Comparison of ENCODE assay signal across 20 mouse cellular contexts in the genomic region with DNA sequence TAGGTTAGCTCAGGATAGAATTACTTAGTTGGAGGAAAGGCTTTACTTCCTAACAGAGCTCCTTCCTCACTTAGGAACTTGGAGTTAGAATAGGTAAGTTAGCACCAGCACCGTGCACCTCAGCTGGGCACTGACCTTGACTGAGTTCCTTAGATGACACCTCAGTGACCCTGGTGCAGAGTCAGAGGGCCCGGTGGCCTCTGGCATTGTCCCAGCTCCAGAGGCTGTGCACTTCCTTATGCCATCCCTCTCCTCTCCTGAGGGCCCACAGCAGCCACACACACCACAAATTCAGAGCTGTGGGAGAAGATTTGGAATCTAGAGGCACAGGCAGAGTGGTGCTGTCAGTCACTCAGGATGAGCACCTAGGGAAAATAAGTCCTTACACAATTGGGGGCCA.
"Had no signal": no experiment of that assay in that cellular context is flagged by ENCODE, and none has a peak within 500 bp of the region (broad histone marks: within the 10 kb centered on the region; RNA-seq: fewer than 3 reads in every experiment).

No protein-coding gene starts in this region.

- H3K4me3 ChIP-seq: limb, embryonic 10.5 days; limb, embryonic 13.5 days; liver, embryonic 12.5 days; liver, embryonic 15.5 days; lung, embryonic 15.5 days had no signal

- H3K4me2 ChIP-seq: limb, embryonic 13.5 days; liver, embryonic 12.5 days; liver, embryonic 15.5 days; lung, embryonic 15.5 days; midbrain, embryonic 11.5 days had no signal

- H3K27ac ChIP-seq: limb, embryonic 10.5 days; limb, embryonic 13.5 days; liver, embryonic 12.5 days; liver, embryonic 15.5 days; lung, embryonic 15.5 days had no signal

- H3K9me3 ChIP-seq: limb, embryonic 10.5 days; limb, embryonic 13.5 days; liver, embryonic 12.5 days; liver, embryonic 15.5 days; lung, embryonic 15.5 days had no signal

- ATAC-seq: liver, embryonic 12.5 days had no signal

- H3K4me1 ChIP-seq: limb, embryonic 10.5 days; limb, embryonic 13.5 days; liver, embryonic 12.5 days; liver, embryonic 15.5 days; lung, embryonic 15.5 days had no signal

- H3K27me3 ChIP-seq: limb, embryonic 13.5 days; liver, embryonic 12.5 days; liver, embryonic 15.5 days; lung, embryonic 15.5 days had no signal

- H3K9ac ChIP-seq: limb, embryonic 13.5 days; liver, embryonic 12.5 days; liver, embryonic 15.5 days; lung, embryonic 15.5 days had no signal

- DNase-seq: kidney, adult 18-20 months; kidney, adult 9 months; kidney, postnatal 14 days; kidney, postnatal 4 days; layer of hippocampus, postnatal 36 days; liver; lung, adult 18-20 months; lung, postnatal 10 days; lung, postnatal 36 days; midbrain, embryonic 14.5 days; right cerebral cortex, adult 18-20 months; right cerebral cortex, postnatal 14 days; right cerebral cortex, postnatal 4 days; thymus, postnatal 36 days had no signal
